Mouse (Mus musculus): ENCODE measurements at regions not wholly inside any gene's neighbourhood (a gene's known extent, or its start where the extent isn't known, plus 50 kb on each side); places are given as distances from the start of the nearest gene placed in this dataset.

- TF ChIP-seq CTCF (IDR thresholded peaks at IDR 0.05; ENCODE audit: control insufficient read depth, insufficient read depth, low read length), result no peak
- no peak for TF ChIP-seq POLR2A (IDR thresholded peaks at IDR 0.05; ENCODE audit: borderline replicate concordance, control insufficient read depth, low read depth, low read length)
Observed at GRCm38 (mm10) chr5:106167556-106167955, 290.4 kb downstream of the Barhl2 start.
